Mouse (Mus musculus) left cerebral cortex, postnatal 14 days (tissue): ENCODE data around the gene Zfand3. TPM values are rescaled to one million over a fixed set of nuclear protein-coding genes. Genes with fewer than 3 reads are reported as not detected.
A peak's percentile ranks its signal among the peaks of the same experiment; 100 is the strongest.

Experiments used
- DNase-seq, 2 experiments: peaks; one replicate each; pipeline ENCODE4 v3.0.0; 2021 to 2022; ENCODE audit warnings: low spot score in 2 of 2, mixed read lengths in 1 of 2
- intact Hi-C: fragments of 180-260 bp; cut with DNase I; formaldehyde crosslinking; loops from one replicate; pipeline ENCODE4 v1.15.1; 2025
- total RNA-seq, 2 experiments: library from RNA; stranded (reverse); gene quantifications; 2 replicates each; pipeline ENCODE4 v1.2.3; 2021

Zfand3 gene
- total RNA-seq, 2 experiments from 2014 or later: 106 to 114 TPM

DNA sequence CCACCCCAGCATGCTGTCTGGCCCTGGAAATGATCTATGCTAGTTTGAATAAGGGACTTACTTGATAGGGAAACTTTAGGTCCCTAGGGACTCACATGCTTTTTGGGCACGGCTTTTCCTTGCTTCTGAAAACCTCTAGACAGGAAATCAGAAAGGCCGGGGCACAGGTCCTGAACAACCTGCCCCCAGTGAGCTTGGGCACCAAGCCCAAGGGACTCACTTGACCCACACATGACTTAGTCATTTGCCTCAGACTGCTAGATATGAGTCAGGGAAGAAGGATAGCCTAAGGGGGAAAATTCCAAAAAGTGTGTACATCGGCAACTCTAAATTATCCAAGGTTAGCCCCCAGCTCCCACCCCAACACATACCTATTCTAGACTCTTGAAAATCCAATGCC, 10.5 kb upstream of the Zfand3 start:
- no peak for DNase-seq
- intact Hi-C loops: no loop called here

DNA sequence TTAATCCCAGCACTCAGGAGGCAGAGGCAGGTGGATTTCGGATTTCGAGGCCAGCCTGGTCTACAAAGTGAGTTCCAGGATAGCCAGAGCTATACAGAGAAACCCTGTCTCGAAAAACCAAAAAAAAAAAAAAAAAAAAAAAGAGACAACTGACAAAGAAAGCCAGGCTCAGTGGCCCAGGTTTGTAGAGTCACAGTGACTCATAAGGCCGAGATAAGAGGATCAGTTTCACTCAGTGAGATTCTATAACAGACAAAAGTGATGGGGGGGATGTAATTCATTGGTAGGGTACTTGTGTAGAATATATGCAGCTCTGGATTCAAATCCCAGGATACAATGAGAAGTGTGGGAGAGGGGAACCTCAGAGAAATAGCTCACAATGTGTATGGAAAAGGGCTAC, 10.1 kb upstream of the Zfand3 start:
- DNase-seq: no peak
- intact Hi-C loops: no loop called here

DNA sequence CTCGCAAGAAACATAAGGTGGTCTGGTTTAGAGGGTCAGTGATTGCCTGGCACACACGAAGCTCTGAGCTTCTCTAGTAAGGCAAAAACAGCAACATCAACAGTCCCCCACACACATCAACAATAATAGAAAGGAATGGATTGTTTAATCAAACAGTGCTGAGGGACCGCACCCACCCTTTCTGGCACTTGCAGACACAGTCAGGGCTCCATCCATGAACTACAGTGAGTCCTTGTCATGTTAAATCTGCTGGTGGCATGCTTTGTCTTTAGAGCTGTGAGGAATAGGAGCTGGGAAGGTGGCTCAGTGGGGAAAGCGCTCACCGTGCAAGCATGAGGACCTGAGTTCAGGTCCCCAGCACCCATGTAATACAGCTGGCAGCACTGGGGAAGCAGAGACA, 8.5 kb upstream of the Zfand3 start:
- DNase-seq: no peak
- intact Hi-C loops: no loop called here

DNA sequence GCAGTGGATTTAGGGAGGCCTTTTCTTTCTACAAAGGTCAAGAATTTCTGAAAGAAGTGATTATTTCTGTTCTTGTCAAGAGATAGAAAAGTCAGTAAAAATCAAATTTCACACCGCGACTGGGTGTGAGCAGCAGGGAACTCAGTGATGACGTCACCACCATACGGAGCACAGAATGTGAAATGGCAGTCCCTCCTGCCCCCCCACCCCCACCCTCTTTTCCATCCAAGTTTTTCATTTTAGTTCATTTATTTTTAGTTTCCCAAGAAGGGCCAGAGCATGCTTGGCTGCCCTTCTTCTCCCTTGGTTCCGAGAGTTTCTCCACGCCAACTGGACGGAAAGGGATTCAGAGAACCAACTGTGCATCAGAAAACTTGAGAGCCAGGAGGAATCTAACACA, 6.8 kb upstream of the Zfand3 start:
- DNase-seq: peak in 1 of 2 experiments; percentile 39
- intact Hi-C loops: no loop called here

DNA sequence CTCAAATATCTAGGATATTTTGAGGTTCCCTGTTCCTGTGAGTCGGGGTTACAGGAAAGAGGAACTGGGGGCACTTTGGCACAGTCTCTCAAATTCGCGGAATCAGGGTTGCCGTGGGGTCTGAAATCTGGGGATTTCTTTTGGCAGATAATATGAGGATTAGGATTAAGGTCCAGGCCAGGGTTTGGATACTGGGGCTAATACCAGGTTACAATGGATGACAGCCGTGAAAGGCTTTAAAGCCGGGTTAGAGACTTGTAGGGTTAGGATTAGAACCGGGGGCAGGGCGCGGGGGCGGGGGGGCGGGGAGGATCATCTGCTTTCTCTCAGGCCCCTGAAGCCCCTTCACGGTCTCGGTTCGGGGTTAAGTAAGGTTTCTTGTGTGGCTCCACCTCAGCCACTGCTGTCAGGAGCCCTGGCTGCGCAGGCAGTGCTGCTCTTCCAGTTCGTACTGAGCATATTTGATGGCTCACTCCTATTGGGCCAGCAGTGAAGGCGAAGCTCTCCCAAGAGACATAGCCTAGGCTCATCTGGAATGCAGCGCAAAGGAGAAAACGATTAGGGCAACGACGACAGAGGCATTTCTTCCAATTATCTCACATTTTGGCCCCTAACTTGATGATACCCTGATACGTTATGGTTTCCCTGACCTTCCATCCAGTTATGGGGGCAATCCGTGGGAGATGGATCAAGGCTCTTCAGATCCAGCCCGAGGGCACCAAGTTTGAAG, 5.8 kb upstream of the Zfand3 start:
- no peak for DNase-seq
- intact Hi-C loops: no loop called here

DNA sequence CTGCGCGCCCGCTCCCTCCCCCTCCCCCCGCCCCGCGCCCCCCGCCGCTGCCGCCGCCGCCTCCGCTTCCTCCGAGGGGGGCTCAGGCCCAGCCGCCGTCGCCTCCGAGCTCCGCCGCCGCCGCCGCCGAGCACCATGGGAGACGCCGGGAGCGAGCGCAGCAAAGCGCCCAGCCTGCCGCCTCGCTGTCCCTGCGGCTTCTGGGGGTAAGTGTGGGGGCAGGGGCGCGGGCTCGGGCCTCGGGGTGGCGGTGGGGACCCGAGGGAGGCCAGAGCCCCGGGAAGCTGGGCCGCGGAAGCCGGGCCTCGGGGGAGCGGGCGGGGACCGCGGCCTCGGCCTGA, 540 bp downstream of the Zfand3 start:
- intact Hi-C loops: no loop called here
- no peak for DNase-seq

DNA sequence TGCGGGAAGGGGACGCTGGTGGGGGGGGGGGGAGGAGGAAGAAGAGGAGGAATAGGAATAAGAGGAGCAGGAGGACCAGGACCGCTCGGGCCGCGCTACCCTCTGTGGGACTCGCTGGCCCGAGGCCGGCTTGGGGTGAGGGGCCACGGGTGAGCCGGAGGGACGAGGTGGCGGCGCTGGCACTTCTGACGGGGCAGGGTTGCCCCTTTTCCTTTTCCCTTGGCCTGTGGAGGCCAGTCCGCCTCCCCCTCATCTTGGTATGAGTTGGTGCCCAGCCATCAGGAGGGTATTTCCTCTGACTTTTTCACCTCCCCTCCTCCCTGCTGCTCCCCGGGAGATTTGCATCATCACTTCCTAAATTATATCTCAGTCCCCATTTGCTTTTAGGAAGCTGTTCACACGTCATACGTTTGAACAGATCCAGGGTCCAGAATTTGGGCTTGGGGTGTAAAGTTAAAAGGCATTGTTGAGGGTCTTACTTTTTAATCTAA, 963 bp downstream of the Zfand3 start:
- no peak for DNase-seq
- intact Hi-C loops: no loop called here

DNA sequence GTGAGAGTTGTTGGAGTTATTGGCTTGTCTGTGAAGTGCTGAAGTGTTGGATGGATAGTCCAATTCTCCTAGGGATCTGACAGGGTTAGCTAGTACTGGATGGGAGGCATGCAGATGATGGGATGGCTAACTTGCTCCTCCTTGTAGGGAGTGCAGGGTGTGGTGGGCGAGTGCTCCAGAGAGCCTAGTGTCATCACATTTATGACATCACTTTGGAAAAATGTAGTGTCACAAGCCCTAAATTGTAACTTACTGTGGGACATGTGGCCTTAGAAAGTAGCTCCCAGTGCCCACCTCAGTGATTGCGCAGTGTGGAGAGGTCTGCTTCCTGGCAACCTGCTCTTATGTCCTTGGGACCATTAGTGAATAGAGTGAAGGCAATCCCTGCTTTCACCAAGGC, 2.3 kb downstream of the Zfand3 start:
- intact Hi-C loops: no loop called here
- no peak for DNase-seq

DNA sequence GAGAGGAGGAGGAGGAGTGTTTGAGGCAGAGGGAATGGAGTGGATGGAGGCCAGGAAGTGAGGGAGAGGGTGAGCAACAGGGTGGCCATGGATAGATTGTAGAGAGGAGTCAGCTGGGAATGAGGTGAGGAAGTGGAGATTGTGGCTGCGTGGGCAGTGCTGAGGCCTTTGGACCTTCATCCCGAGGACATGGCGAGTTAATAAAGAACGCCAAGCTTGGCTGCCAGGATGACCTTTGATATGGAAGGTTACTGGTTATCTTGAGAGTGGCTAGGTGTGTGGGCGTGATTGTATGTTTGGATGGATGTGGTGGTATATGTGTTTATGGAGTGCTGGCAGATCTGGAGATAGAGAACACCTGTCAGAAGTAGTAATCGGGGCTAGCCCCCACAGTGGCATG, 3.4 kb downstream of the Zfand3 start:
- no peak for DNase-seq
- intact Hi-C loops: no loop called here

DNA sequence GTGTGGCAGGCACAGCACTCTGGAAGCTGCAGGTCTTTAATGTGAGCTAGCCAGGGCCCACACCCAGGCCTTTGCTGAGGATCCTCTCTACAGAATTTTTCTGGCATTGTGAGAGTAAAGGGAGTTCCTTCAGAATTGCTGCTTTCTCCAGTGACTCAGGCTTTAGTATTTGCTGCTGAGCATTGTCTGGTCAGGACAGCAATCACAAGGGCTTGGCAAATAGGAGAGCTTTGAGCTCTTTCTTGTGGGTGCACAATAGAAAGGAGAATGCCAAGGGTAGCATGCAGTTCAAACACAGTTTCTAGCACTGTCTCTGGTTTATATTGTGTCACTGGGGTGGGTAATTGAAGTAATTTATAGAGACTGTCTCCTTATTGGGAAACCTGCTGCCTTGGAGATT, 3.9 kb downstream of the Zfand3 start:
- intact Hi-C loops: no loop called here
- DNase-seq: no peak

DNA sequence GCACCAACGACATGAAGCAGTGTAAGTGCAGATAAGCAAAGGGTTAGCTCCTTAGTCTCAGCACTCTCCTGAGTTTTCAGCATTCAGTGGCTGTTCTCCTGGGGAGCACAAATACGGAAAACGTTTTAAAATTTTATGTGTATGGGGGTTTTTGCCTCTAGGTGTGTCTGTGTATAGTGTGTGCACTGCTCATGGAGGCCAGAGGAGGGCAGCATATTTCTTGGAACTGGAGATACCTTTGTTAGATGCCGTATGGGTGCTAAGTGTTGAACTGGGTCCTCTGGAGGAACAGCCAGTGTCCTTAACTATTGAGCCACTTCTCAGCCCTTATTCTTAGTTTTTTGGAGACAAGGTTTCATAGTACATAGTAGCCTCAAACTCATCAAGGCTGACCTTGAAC, 10.1 kb downstream of the Zfand3 start:
- DNase-seq: no peak
- intact Hi-C loops: no loop called here

DNA sequence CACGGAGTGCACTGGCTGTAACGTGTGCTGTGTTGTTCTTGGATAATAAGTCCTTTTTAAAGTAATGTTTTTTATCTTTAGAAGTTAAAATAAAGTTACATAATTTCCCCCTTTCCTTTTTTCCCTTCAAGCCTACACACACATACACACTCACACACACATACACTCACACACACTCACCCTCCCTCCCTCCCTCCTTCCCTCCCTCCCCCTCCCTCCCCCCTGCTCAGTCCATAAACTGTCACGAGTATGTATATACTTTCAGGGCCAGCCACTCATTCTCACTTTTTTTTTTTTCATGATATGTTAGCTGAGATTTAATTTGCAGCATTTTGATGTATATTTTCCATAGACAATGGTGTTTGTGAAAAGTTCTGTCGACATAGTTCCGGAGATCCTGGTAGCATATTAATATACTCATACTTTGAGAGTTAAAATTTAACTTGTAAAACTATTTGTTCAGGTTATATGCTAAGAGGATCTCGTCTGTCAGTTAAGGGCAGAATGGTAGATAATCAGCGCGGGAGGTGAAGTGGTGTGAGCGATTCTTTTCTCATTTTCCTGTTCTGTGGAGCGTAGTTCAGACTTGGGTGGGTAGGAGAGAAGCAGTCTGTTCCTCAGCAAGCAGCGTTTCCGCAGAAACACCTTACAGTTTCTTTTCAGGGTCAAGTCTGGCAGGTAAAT, 14.5 kb downstream of the Zfand3 start:
- intact Hi-C loops: no loop called here
- no peak for DNase-seq

DNA sequence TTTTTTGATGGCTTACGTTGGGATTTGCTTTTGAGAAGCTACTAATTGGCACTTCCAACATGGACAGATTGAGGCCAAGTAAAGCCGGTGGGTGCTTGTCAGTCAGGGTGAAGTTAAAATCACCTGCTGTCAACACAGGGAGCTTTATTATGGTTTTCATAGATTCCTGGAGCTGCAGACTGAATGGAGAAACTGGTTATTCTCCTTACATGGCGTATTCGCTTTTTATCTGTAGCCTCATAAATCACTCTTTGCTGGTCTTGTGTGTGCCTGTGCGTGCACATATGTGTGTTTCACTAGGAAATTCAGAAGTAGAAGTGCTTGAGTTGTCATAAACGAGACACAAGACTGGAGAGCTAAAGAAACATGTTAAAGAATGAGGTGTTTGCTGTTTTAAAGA, 15.4 kb downstream of the Zfand3 start:
- DNase-seq: no peak
- intact Hi-C loops: no loop called here

DNA sequence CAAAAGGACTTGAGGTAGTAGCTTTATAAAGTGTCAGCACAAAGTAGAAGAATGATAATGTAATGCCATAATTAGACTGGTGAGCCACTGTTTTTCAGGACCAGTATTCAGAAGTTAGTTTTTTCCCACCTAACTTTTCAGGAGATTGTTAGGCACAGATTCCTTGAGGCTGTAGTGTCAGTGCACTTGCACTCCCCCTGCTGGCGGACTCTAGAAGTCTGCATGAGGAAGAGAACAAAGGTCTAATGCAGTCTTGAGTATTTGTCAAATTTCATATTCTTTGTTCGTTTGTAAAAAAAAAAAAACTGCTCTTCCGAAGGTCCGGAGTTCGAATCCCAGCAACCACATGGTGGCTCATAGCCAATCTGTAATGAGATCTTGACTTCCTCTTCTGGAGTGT, 20.1 kb downstream of the Zfand3 start:
- intact Hi-C loops: no loop called here

DNA sequence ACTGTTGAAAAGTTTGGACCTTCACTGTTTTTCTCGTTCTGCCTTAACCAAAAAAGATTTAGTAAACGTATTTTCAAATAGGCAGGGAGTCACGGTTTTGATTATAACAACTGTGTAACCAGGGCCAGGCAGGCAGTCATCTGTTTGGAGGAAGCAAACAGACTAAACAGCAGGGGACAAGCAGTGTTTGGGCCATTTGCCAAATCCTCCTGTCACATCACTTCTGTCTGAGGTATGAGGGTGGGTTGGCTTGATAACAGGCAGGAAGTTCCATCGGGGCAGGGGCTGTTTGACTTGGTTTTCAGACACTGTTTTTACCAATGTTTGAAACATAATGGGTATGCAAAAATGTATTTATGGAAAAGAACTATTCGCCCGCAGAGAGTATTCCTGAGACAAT, 22.1 kb downstream of the Zfand3 start:
- DNase-seq: peak in 1 of 2 experiments; percentile 30
- intact Hi-C loops: no loop called here

More for the DNA sequence above, 20.1 kb downstream of the Zfand3 start:
- peak; percentile 54 to 78 for DNase-seq

DNA sequence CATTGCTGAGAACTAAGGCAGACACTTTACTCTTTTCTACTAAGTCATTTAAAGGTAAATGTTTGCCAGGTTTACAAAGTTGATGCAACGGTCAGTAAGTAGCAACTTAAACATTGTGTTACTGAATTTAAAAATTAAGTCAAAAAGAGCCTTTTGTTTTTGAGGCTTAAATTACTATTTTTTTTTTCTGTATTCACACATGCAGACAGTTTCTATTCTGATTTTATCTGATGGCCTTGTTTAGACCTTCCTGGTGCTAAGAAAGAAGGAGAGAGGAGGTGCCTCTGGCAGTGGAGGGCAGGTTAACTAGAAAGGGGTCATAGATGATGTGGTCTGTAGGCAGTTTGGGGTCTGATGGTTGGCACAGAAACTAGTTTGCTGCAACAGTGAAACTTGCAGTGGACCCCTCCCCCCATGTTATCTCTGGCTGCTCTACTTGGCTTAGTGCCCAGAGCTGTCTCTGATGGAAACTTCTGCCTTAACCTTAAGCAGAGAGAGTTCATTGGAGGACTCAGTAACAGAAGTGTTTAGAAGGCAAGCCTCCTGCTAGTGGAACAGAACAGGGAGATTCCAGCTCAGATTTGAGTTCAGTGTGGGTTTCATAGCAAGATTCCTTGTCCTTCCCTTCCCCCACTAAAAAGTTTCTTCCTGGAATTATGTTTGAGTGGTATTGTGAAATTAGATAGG, 23.0 kb downstream of the Zfand3 start:
- intact Hi-C loops: no loop called here
- peak; percentile 36 to 48 for DNase-seq

DNA sequence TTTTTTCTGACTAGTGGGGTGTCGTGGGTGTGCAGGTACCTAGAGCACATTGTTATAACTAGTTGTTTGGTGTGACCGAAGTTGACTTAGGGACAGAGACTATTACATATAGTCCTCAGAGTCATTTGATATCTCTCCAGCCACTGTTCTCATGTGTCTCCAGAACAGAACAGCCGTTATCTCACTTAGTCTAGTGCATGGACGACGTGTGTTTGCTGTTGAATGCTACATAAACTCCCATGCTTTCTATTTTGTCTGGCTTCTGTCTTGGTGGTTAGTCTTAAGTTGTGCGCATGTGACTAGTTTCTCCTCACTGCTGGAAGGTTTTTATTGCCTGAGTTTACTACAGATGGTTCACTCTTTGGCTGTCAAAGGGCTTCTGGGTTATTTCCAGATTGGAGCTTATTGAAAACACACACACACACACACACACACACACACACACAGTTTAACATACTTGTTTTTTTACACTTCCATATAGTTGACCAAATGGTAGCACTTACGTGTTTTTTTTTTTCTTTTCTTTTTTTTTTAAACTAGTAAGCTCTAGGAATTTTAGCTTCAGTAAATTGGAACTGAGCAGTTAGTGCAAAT, 25.2 kb downstream of the Zfand3 start:
- no peak for DNase-seq
- intact Hi-C loops: no loop called here

DNA sequence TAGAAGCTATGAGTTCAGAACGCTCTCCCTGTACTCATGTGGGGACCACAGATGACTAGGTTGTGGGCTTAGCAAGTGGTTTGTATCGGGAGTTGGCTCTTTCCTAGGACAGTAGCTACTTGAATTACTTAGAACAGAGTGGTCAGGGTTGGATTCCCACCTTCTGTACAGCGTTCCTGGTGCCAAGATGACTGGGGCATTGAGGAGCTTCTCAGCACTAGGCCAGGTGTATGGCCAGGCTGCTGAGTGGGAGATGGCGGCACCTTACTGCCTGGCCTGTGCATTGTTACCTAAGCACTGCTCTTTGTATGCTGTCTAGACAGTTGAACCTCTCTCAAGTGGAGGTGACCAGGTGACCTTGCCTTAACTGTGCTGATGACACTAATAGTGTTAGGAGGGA, 28.3 kb downstream of the Zfand3 start:
- DNase-seq: no peak
- intact Hi-C loops: no loop called here

DNA sequence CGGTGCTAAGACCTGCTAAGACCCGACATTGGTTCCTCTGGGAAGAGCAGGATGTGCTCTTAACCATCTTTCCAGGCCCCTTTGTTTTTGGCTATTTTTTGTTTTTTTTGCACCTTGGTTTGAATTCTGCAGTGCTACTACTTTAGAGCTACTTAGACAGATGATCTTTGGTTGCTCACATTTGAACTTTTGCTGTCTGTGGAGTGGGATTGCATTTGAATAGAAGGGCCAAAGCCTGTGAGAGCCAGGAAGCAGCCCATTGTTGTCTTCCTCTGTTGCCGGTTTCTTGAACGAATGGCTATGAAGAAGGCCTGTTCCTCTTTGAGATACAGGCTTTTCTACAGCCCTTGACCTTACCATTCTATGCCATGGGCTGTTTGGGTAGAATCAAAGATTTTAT, 29.5 kb downstream of the Zfand3 start:
- intact Hi-C loops: no loop called here
- no peak for DNase-seq

DNA sequence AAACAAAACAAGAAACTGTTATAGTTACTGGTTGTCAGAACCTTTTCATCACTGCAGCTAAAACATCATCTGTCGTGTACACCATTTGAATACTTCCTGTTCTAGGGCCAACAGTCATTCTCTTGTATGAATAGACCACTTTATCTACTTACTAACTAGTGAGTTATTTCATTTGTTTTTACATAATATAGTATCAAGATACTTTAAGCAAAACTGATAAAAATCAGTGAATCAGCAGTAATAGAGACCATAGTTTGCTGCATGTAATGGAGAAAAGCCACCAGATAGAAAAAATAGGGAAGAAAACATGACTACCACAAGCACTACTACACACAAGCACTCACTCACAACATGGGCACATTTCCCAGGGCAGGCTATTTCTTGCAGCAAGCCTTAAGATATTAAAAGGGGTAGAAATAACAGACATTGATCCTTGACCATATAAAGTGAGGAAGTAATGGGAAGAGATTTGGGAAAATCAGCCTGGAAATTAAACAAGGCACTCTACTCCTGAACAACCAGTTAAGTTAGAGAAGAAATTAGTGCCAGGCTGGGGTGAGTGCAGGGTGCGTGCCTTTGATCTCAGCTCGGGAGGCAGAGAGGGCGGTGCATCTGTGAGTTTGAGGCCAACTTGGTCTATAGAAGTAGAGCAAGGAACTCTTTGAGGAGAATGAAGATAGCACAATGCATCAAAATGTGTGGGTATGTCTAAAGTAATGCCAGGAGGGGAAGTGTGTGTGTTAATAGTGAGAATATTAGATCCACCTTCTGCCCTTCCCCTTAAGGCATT, 30.9 kb downstream of the Zfand3 start:
- no peak for DNase-seq
- intact Hi-C loops: no loop called here
